Mouse (Mus musculus) liver, postnatal 0 days (tissue): ENCODE measurements around the gene Rara. TPM values are rescaled to one million over a fixed set of nuclear protein-coding genes. Genes with fewer than 3 reads are reported as not detected.

Source experiments
- ATAC-seq: fragments of 200-750 bp; cut with Nextera tagmentation; 2 replicates; pipeline ENCODE4 v1.8.0; 2017; ENCODE audit warnings: mild to moderate bottlenecking, moderate library complexity
- DNase-seq: peaks from one replicate; pipeline ENCODE4 v3.0.0-alpha.2; 2016
- H3K27ac ChIP-seq: fragments of 300-500 bp; sonication (generic); 2 replicates; pipeline ENCODE4 v1.5.1; 2014; ENCODE audit warnings: antibody characterized with exemption, moderate library complexity, mild to moderate bottlenecking, low read depth
- H3K27me3 ChIP-seq: fragments of 300-500 bp; sonication (generic); 2 replicates; pipeline ENCODE4 v1.6.1; 2014; ENCODE audit warnings: low read length, control low read depth, mixed read lengths; ENCODE audit not compliant: insufficient read depth
- H3K36me3 ChIP-seq: fragments of 300-500 bp; sonication (generic); replicated peaks from 2 replicates; pipeline ENCODE4 v1.6.1; 2014; ENCODE audit warnings: mild to moderate bottlenecking, control low read depth, low read length, moderate library complexity, mixed read lengths; ENCODE audit not compliant: insufficient read depth
- H3K4me1 ChIP-seq: fragments of 300-500 bp; sonication (generic); 2 replicates; pipeline ENCODE4 v1.6.1; 2014; ENCODE audit warnings: antibody characterized with exemption, mild to moderate bottlenecking, control low read depth; ENCODE audit not compliant: insufficient read depth
- H3K4me2 ChIP-seq: fragments of 300-500 bp; sonication (generic); 2 replicates; pipeline ENCODE4 v1.6.1; 2014; ENCODE audit warnings: low read depth, mild to moderate bottlenecking, low read length, moderate library complexity, mixed read lengths
- H3K4me3 ChIP-seq: fragments of 300-500 bp; sonication (generic); 2 replicates; pipeline ENCODE4 v1.5.1; 2014; ENCODE audit warnings: low read depth, low read length
- H3K9ac ChIP-seq: fragments of 300-500 bp; sonication (generic); replicated peaks from 2 replicates; pipeline ENCODE4 v1.6.1; 2014; ENCODE audit warnings: mild to moderate bottlenecking, moderate library complexity
- H3K9me3 ChIP-seq: fragments of 300-500 bp; sonication (generic); 2 replicates; pipeline ENCODE4 v1.6.1; 2016; ENCODE audit warnings: mild to moderate bottlenecking, control low read depth, low read length, mixed read lengths
- CTCF ChIP-seq: sonication (generic); IDR thresholded peaks from 2 replicates; pipeline ENCODE4 v1.5.1; 2016; ENCODE audit warnings: antibody characterized with exemption, low read depth
- EP300 ChIP-seq: IDR thresholded peaks from 2 replicates; pipeline ENCODE4 v1.6.1; 2016; ENCODE audit warnings: antibody characterized with exemption, low read depth, mild to moderate bottlenecking
- WGBS: fragments of 180-500 bp; shearing (Covaris S2); extraction: QIAGEN DNeasy Blood & Tissue Kit; methylation state at CpG from one replicate; pipeline ENCODE4 v1.1.7; 2014; ENCODE audit not compliant: insufficient replicate concordance; 5-methylcytosine and 5-hydroxymethylcytosine counted together
- polyA plus RNA-seq: library from polyadenylated mRNA; unstranded; fragments of >200 nt; fragmentation: Nextera tagmentation; extraction: Ambion mirVana; gene quantifications from 2 replicates; pipeline ENCODE4 v1.2.1, GENCODE M21; 2015

Rara gene
- polyA plus RNA-seq, 1 experiment from 2014 or later, result 5.4 TPM

- WGBS, result 30% methylated on average over 2 of the region's 2 CpGs
- no peak overlapping the region for H3K9ac ChIP-seq
- H3K4me2 ChIP-seq, result no peak overlapping the region
- no peaks in the 10 kb centered on the region for H3K9me3 ChIP-seq
- no peak for TF ChIP-seq EP300
- no peaks in the 10 kb centered on the region for H3K36me3 ChIP-seq
- peak overlapping the region; percentile 77; the same call in 1 of the 2 replicates for H3K27ac ChIP-seq
- peaks cover 73% of the 10 kb centered on the region for H3K4me1 ChIP-seq
- ATAC-seq (no peak), DNase-seq (no peak)
- no peak overlapping the region for H3K4me3 ChIP-seq
- H3K27me3 ChIP-seq, result no peaks in the 10 kb centered on the region
These were observed 25.1 kb downstream of the Rara start for GRCm38 (mm10) chr11:98952736-98953135.

- 38% methylated on average over 2 of the region's 2 CpGs for WGBS
- Histone ChIP-seq H3K4me2 (peak overlapping the region; percentile 41; the same call in 1 of the 2 replicates), H3K4me1 (peaks cover 72% of the 10 kb centered on the region), H3K27me3 (no peaks in the 10 kb centered on the region), H3K9me3 (no peaks in the 10 kb centered on the region), H3K9ac (no peak overlapping the region), H3K36me3 (no peaks in the 10 kb centered on the region), H3K27ac (peak overlapping the region; percentile 77), H3K4me3 (no peak overlapping the region)
- DNase-seq (no peak), ATAC-seq (no peak)
- no peak for TF ChIP-seq EP300
- TF ChIP-seq CTCF, result no peak
These were observed 25.7 kb downstream of the Rara start for GRCm38 (mm10) chr11:98953361-98953760.

GRCm38 (mm10) chr11:98953835-98954320, 26.3 kb downstream of the Rara start:
- ATAC-seq, result peak; percentile 43
- peaks cover 70% of the 10 kb centered on the region for H3K4me1 ChIP-seq

GRCm38 (mm10) chr11:98954373-98954772, 26.8 kb downstream of the Rara start:
- Histone ChIP-seq H3K9ac (peak overlapping the region; percentile 48), H3K36me3 (no peaks in the 10 kb centered on the region), H3K27me3 (no peaks in the 10 kb centered on the region), H3K4me1 (peaks cover 70% of the 10 kb centered on the region), H3K27ac (peak overlapping the region; percentile 77), H3K9me3 (no peaks in the 10 kb centered on the region), H3K4me2 (peak overlapping the region; percentile 41), H3K4me3 (no peak overlapping the region)
- 10% methylated on average over 10 of the region's 10 CpGs for WGBS
- peak; percentile 80 for DNase-seq
- peak; percentile 43 for ATAC-seq
- TF ChIP-seq EP300 (no peak), CTCF (peak; percentile 73)

More at GRCm38 (mm10) chr11:98953835-98954320, 26.3 kb downstream of the Rara start:
- Histone ChIP-seq H3K9ac (peak overlapping the region; percentile 48), H3K9me3 (no peaks in the 10 kb centered on the region), H3K27ac (peak overlapping the region; percentile 77), H3K4me3 (no peak overlapping the region), H3K27me3 (no peaks in the 10 kb centered on the region), H3K36me3 (no peaks in the 10 kb centered on the region), H3K4me2 (peak overlapping the region; percentile 41)
- WGBS, result 24% methylated on average over 13 of the region's 13 CpGs
- no peak for DNase-seq
- no peak for TF ChIP-seq CTCF

- Histone ChIP-seq H3K9me3 (no peaks in the 10 kb centered on the region), H3K36me3 (no peaks in the 10 kb centered on the region), H3K4me1 (peaks cover 68% of the 10 kb centered on the region), H3K27me3 (peaks cover under 1% of the 10 kb centered on the region; the same call in 1 of the 2 replicates), H3K4me2 (peak overlapping the region; percentile 41), H3K27ac (peak overlapping the region; percentile 77), H3K9ac (0 out of 2 replicates have a peak overlapping the region, but pooled peaks have one; percentile 8), H3K4me3 (no peak overlapping the region)
- 37% methylated on average over 17 of the region's 17 CpGs for WGBS
- TF ChIP-seq EP300, result no peak
- no peak for TF ChIP-seq CTCF
- DNase-seq (peak; percentile 22), ATAC-seq (no peak)
These were observed 27.4 kb downstream of the Rara start for GRCm38 (mm10) chr11:98954801-98955706.

GRCm38 (mm10) chr11:98955707-98956235, 28.2 kb downstream of the Rara start:
- Histone ChIP-seq H3K4me2 (no peak overlapping the region), H3K27ac (0 out of 2 replicates have a peak overlapping the region, but pooled peaks have one; percentile 77), H3K27me3 (peaks cover 8% of the 10 kb centered on the region; the same call in 1 of the 2 replicates), H3K9ac (no peak overlapping the region), H3K9me3 (no peaks in the 10 kb centered on the region), H3K4me1 (peaks cover 64% of the 10 kb centered on the region), H3K36me3 (no peaks in the 10 kb centered on the region), H3K4me3 (no peak overlapping the region)
- TF ChIP-seq EP300 (no peak), CTCF (no peak)
- ATAC-seq (no peak), DNase-seq (peak; percentile 17)
- WGBS, result 57% methylated on average over 6 of the region's 7 CpGs
